Mouse (Mus musculus) adrenal gland, adult (tissue): ENCODE measurements at regions not wholly inside any gene's neighbourhood (a gene's known extent, or its start where the extent isn't known, plus 50 kb on each side); places are given as distances from the start of the nearest gene placed in this dataset.
"Not testable (repeated sequence)": the region's sequence is repeated elsewhere in the genome, so short reads cannot be mapped to it uniquely, and the experiment has no call there.

Experiments
- DNase-seq, 2 experiments: peaks; one replicate each; pipeline ENCODE4 v3.0.0; 2022 to 2023; ENCODE audit warnings: low spot score in 1 of 2; ENCODE audit not compliant: inconsistent age in 2 of 2

DNA sequence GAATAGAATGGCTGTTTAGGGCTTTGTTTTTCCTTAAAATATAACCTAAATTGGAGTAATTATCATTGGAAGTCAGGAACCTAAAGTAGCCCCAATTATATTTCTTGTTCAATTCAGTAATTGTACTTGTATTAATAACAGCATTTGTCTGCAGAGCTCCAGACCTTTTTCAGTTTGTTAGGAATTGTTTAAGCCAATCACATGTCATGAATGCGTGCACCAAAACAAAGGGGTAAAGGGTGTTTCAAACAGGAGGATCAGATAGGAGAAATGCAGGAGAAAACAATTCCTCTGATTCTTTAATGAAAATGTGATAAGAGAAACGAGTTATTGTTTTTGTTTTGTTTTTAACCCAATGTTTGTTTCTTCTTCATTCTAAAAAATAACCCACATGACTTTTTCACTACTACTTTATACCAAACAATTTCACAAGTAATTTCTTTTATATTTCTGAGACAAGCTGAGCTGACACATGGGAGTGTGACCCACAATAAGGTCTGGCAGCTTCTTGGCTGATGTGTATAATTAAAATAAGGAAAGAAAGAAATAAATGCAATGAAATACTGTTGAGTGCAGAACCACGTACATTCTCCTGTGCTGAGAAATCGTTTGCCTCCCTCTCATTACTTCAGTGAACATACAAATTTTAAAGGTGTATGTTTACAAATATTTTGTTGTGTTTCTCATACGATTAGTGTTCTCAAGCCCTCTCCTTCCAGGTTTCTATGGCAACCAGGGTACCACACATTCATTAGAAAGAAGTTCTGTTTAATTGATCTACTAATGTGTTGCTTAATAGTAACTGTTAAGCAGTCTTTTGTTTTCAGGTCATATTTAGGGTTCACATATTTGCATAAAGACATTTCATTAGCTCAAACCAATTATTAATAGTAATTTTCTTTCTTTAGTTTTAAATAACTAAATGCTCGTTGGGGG is 397.7 kb downstream of the Isl1 start:
- no peak for DNase-seq

DNA sequence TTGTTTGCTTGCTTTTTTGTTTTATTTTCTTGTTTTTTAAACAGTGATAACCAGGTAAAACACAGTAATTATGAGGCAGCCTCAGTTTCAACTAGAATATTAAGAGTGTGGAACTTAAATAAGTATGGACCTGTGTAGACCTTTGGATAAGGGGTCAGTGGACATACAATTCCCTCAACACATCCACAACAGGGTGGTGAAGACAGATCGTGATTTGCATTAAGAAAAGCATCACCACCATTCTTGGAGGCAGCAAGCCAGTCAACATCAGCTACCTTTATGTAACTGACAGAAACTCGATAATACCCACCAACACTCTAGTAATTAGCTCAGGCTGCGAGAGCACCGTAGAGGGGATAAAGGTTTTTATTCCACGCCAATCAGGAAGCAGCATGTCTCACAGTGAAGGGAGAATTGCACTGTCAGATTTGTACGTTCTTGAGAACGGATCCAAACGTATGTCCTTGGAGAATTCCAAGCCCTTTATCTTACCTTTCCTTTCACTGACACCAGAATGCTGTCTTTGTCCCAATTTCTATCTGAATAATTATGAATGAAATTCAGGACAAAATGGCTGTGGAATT is 398.5 kb downstream of the Isl1 start:
- DNase-seq: no peak

DNA sequence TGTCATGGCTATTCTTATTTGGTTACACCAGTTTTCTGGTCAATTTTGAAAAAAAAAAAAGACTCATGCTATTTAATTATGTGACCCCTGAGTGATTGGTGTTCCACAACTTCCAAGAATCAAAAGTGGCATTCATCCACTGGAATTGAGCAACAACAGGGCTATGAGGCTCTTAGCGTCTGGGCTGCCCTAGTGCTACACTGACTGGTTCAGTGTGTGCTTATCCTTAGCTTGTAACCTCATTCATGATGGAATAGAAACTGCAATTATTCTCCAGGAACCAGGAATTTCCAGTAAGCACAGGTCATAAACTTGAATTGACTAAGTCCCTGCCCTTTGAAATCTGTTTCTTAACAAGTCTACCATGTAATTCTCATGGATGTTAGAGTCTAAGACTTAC is 428.9 kb downstream of the Isl1 start:
- DNase-seq: no peak

DNA sequence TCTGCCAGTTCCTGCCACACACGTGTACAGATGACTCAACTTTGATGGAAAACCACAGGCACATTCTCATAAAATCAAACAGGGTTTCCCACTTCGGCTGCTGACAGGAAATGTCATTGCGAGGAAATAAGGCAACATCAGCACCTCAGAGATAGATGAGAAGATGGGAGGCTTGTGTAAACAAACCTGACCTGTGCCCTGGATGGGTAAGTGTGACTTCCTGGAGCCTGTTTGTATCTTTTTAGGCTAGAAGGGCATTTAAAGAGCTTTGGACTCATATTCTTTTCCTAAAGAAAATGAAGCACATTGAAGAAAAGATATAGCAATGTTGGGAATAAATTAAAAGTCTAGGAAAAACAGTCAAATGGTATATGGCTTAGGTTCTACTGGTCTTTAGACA is 449.0 kb downstream of the Isl1 start:
- DNase-seq: no peak

DNA sequence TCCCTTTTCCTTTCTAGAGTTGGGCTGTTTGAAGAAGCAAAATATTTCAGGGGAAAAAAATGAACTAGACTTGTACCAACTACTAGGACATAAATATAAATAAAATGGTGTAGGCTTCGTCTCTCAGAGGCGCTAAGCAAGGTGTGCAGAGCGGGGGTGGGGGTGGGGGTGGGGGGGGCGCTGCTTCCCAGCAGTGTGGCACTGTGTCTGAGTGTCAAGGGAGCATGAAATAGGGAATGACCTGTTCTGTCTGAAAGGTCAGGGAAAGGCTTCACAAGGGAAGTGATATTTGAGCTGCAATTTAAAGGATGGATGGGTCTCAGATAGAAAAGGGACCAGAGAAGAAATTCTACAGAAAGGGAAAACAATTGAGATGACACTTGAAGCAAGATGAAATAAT is 452.9 kb downstream of the Isl1 start:
- no peak for DNase-seq

DNA sequence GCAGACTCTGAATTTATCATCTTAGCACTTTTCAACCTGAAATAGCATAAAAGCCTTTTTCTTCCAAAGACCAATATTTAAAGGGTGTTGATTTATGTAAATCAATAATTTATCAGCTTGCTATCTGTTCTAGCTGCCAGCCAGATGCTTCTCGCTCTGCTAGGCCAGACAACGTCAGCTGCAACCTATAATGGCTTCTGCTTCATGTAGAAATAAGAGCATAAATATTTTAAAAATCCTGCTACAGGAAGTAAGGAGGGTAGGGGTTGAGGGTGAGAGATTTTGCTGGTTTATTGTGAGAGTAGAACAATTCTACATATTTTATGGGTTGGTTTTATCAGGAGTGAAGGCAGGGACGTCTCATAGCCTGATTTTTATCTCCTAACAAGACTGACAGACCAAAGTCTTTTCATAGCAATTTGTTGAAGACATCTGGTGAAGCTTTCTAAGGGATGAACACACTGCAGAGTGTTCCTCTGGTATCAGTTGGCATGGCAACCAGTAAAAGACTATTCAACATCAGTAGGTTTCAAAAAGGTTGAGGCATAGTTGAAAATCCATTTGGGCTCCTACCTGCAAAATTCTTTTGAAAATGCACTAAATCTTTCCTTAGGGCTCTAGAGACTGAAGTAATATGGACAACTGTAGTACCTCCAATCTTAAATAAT is 456.7 kb downstream of the Isl1 start:
- DNase-seq: no peak

DNA sequence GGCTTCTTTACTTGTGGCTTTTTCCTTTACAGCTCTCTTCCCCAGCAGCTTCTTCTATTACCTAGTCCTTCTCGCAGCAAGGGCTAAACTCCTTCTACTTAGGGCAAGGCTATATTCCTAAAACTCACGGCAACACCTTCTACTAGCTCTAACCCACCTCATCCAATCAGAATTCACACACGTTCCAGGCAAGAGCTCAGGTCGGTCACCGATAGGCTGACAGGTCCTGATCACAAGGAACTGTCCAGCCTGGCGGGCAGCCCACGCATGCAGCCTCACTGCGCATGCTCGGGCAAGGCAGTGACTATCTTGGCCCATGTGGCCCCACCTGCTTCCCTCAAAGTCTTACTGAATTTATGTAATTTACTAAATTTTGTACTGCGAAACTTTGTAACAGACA is 466.4 kb downstream of the Isl1 start:
- DNase-seq: no peak

DNA sequence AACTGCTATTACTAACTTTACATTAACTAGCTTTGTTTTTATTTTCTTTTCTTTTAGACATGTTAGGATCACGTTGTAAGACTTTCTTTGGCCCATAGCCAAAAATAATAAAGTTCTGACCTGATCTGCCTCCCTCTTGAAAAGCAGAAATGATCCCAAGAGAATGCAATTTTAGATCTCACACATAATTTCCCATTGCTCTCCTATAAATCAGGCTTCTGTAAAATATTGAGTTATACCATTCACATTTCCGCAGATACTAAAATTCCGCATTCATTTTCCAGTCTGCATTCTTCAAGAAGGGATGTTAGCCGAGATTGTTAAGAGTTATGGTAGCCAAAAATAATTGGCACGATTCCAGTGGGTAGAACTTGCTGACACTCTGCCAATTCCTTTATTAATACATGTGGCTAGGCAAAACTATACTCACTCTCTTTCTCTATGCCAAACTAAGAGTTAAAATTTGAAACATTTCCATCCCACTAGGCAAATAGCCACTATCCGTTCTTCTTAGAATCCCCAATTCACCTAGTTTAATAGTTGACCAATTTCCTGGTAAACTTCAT is 473.2 kb downstream of the Isl1 start:
- DNase-seq: no peak

DNA sequence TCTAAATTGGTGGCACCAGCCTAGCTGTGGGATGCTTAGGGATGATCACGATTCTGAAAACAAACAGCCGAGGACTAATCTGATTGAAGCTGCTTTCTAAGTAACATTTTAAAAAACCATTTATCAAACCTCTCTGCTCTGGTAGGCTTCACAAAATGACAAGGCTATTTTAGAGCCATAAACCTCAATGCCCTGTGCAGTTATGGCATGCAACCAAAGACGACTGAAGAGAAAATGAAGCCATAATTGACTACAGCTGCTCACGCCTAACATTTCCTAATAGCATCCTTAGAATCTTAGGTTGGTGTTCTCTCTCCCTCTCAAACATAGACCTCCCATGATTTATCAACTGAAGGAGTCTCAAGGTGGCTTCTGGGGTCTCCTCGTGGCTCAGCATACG is 484.3 kb downstream of the Isl1 start:
- DNase-seq: no peak

DNA sequence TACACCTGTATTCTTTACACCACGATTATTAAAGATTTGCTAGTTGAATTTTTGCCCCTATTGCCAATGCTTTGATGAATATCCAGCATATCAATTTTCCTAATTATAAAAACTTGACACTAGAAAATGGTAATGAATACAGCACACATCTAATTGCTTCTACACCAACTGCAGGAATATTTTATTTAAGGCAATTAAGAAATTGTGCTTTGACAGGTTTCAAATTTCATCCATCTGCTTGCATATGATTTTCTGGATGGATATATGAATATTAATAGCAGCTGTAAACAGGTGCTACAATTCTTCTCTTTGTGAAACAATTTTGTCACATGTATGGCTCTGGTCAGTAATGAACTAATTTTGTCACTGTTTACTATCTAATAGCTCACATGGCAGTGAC is 487.0 kb downstream of the Isl1 start:
- DNase-seq: no peak

DNA sequence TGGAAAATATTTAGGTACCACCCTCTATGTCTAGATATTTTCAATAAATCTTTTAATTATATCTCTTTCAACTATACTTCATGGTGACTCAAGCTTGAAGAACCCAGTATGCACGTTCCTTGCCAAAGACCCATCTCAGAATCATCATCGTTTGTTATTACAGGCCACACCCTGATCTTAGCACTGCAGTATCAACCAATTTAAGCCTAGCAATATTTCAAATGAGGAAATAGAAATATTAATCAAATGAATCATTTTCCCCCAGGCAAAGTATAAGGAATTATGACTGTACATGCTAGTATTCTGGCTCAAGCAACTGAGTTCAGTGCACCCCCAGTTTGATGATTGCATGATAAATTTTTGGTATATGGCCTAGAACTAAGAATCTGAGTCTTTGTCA is 495.3 kb downstream of the Isl1 start:
- no peak for DNase-seq

DNA sequence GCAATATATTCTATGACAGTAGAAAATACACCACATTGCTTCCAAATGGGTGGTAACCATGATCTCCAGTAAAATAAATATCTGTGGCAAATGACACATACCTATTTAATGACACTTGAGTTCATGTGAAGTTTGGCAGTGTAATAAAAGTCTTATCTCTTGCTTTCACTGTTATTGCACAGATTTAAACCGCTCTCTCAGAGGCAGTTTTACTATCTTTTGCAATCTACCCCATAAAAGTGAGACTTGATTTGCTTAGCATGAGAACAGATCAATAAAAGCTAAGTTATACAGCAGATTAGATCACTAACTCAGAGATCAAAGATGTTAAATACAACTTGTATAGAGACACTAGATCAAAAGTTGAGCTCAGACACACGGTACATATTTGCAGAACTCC is 510.2 kb downstream of the Isl1 start:
- no peak for DNase-seq

DNA sequence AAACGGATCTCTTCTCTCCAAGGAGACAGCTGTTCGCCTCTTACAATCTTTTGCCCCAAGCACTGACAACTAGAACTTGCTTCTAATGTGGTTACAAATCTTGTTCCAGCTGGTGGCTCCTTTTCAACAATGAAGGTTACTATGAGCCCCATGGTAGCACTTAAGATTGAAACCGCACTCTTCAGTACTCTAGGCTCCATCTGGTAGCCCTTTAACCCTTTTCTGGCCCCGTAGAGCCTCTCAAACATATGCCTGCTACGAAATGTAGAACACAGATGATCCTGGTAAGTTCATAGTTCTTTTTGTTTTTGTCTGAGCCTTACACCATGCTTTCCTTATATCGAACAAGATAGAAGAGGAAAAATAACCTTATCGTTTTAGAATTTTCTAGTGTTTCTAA is 558.2 kb downstream of the Isl1 start:
- DNase-seq: no peak

DNA sequence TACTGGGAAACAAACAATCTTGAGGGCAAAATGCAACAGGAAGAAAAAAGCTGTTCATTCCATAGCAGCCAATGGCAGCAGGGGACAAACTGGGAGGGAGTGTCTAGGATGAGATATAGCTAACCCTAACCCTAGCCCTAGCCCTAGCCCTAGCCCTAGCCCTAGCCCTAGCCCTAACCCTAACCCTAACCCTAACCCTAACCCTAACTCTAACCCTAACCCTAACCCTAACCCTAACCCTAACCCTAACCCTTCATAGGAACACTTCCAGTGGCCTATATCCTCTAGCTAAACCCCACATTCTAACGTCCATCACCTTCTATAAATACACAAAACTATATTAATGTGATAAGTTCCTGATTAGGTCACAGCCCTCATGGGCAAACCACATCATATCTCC is 567.4 kb downstream of the Isl1 start:
- DNase-seq: not testable (repeated sequence)

DNA sequence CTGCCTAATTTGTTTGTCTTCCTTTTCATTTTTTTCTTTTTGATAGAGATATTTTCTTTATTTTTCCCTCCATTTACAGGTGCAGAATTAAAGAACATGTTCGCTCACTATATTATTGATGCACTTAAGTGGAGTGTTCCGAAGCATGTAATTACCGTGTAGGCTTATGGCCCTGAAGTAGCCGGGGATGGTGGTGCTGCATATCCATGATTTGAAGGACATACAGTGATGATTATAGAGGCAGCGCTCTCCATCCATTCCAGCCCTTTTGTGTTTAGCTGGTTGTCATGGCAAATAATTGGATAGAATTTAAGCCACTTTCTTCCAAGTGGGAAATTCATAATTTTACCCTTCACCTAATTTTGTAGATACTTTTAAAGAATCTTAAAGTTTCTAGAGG is 581.5 kb downstream of the Isl1 start:
- no peak for DNase-seq

DNA sequence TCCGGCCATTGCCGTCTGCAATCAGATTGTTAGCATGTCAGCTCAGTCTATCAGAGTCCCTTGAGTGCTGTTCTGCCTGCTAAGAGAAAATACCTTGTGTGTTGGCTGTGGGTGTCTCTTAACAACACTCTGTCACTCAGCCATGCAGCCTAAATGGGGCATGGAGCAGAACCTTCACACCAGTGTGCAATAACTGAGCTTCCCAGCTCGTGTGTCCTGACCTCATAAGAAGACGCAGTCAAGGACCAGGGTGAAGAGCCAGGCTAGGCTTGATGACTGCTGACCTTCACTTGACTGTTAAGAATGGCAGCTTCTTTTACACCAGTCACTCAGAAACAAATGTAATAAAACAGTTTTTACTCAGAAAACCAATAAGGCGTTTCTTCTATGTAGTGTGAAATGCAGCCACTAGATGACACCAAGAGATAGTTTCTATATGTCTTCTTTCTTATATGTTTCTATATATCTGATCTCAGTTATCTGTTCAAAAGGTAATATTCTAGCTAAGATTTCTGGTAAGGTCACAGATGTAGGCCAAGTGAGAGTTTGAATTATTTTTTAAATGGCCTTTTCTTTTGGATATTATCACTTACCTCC is 584.0 kb downstream of the Isl1 start:
- peak in 1 of 2 experiments; percentile 54 for DNase-seq

DNA sequence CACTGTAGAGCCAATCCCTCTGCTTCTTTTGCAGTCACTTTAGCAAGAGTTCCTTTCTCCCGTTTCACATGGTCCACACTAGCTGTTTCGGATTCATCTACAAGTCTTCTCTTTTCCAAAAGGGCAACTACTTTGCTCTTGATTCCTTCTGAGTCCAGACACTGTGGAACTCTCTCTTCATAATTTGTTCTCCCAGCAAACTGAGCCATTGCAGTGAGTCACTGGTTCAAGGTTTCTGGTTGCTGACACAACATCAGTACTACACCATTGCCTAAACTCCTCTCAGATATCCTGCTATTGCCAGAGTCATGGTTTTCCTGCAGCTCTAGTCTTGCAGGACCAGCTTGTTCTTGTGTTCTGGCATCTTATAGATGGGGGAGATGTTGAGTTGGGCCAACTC is 590.2 kb downstream of the Isl1 start:
- peak; percentile 44 to 73 for DNase-seq

DNA sequence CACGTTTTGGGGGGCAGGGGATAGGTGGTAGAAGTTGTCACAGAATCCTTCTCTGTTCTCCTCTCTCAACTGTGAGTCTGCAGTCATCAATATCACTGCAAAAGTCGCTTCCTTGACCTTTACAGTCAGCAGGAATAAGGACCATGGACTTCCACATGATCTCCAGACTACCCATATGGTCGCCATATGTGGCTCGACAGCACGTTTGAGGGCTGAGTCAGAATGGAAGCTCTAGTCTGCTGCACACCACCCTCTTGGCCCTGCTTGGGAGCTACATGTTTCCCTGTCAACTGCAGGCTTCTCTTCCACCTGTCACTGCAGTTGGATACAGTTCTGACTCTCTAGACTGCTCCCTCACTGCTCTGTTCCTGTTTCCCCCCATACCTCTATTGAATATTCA is 590.6 kb downstream of the Isl1 start:
- no peak for DNase-seq

DNA sequence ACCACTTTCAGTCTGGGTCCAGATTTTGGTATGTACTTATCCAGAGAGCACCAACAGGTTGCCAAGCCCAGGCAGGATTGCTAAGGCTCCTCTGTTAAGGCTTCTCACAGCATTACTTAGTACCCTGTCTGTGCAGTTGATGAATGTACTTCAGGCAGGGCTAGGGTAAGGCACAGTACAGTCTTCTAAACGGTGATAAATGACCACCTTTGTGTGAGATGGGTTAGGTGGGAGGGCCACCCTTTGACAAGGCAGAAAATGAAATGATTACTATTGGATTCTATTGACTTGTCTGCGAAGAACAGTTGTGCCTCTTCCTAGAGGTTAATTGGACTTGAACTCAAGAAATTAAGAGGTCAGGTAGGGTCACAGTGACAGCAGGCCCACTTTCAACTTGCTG is 594.4 kb upstream of the Itga1 start:
- no peak for DNase-seq

DNA sequence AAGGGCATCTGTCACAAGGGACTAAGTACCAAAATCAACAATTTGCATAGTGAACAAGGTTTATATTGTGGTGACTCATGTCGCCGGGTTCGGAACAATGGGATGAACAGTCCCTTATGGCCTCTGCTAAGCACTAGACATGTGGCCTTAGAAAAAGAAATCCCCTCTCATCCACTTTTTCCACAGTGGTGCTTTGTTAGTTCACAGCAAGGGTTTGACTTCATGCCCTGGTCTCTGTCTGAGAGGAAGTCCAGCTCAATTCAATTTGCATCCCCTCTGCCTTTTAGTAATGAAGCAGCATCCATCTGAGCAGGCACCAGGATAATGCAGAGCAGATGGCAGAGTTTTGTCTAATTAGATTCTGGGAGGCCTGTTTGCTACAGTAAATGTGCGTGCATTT is 585.7 kb upstream of the Itga1 start:
- DNase-seq: peak; percentile 18 to 43

DNA sequence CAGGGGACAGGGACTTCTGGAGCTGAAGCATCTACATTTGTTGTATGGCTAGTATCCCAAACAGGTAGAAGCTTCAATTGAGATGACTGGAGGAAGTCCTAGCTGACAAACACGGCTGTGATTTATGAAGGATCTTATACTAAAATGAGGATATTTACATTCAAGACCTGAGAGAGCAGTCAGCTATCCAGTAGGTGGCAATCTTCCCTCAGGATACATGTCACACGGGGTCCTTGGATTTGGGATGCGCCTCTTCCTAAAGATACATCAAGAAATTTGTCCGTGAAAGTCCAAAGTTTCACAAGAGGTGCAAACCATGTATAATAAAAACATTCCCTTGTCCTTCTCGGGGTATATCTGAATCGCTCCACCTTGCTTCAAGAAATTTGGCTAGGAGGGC is 577.8 kb upstream of the Itga1 start:
- DNase-seq: peak; percentile 9 to 63
